8 mouse cellular contexts compared by ENCODE assay signal in genomic region chr12:108333056-108333455, GRCm38 (mm10). TPM values are rescaled to one million over a fixed set of nuclear protein-coding genes. Genes with fewer than 3 reads are reported as not detected.
DNase-seq lines count a peak whose midpoint lies in the region; ATAC-seq and TF ChIP-seq lines count a peak whose summit lies in the region.

No protein-coding gene starts in this region.

- H3K9me3 ChIP-seq in forebrain, embryonic 14.5 days (replicated peaks; ENCODE audit: control insufficient read depth, low read length): no peaks in the 10 kb centered on the region
- no peaks in the 10 kb centered on the region for H3K9me3 ChIP-seq in liver, embryonic 14.5 days (ENCODE audit: control insufficient read depth, low read length)
- no peaks in the 10 kb centered on the region for H3K9me3 ChIP-seq in stomach, embryonic 15.5 days

- TF ChIP-seq EP300 in liver, embryonic 14.5 days (IDR thresholded peaks at IDR 0.05; ENCODE audit: low read depth): no peak

- WGBS in forebrain, embryonic 14.5 days: under 1% methylated on average over 16 of the region's 16 CpGs
- WGBS in liver, embryonic 14.5 days (ENCODE audit: insufficient replicate concordance): 1% methylated on average over 16 of the region's 16 CpGs
- 1% methylated on average over 16 of the region's 16 CpGs for WGBS in stomach, embryonic 15.5 days

- H3K4me2 ChIP-seq in forebrain, embryonic 14.5 days (ENCODE audit: low read length): peak overlapping the region; percentile 97
- H3K4me2 ChIP-seq in liver, embryonic 14.5 days (ENCODE audit: low read depth): peak overlapping the region; percentile 65
- H3K4me2 ChIP-seq in stomach, embryonic 15.5 days: peak overlapping the region; percentile 97

- peaks cover 3% of the 10 kb centered on the region; the same call in 1 of the 2 replicates for H3K27me3 ChIP-seq in forebrain, embryonic 14.5 days (replicated peaks; ENCODE audit: control insufficient read depth, insufficient read depth, low read length)
- H3K27me3 ChIP-seq in liver, embryonic 14.5 days (ENCODE audit: control insufficient read depth, insufficient read depth, low read length): peaks cover 29% of the 10 kb centered on the region
- H3K27me3 ChIP-seq in stomach, embryonic 15.5 days (replicated peaks): peaks cover 25% of the 10 kb centered on the region

- H3K4me1 ChIP-seq in forebrain, embryonic 14.5 days (ENCODE audit: control insufficient read depth, insufficient read depth, low read length): peaks cover 22% of the 10 kb centered on the region
- 0 out of 4 replicates have a peak, but pooled peaks cover 0 to 4% of the 10 kb centered on the region in 2 experiments for H3K4me1 ChIP-seq in liver, embryonic 14.5 days (replicated peaks; ENCODE audit: control insufficient read depth in 2 of 2, insufficient read depth in 2 of 2, low read length in 1 of 2)
- H3K4me1 ChIP-seq in stomach, embryonic 15.5 days: peaks cover 24% of the 10 kb centered on the region

- peak overlapping the region; percentile 61 for H3K4me3 ChIP-seq in forebrain, embryonic 14.5 days (ENCODE audit: low read depth, low read length)
- peak overlapping the region; percentile 16 to 28; a peak in 3 of 4 replicates for H3K4me3 ChIP-seq in liver, embryonic 14.5 days (ENCODE audit: insufficient read depth in 1 of 2, low read depth in 2 of 2, low read length in 2 of 2)
- H3K4me3 ChIP-seq in stomach, embryonic 15.5 days (replicated peaks): peak overlapping the region; percentile 68

- H3K36me3 ChIP-seq in forebrain, embryonic 14.5 days (ENCODE audit: control insufficient read depth, insufficient read depth, low read length): no peaks in the 10 kb centered on the region
- no peaks in the 10 kb centered on the region for H3K36me3 ChIP-seq in liver, embryonic 14.5 days (replicated peaks; ENCODE audit: control insufficient read depth, insufficient read depth, low read depth)
- H3K36me3 ChIP-seq in stomach, embryonic 15.5 days: no peaks in the 10 kb centered on the region

- intact Hi-C loops in heart, postnatal 10 days (cut with DNase I): loop anchor here (2.0 kb wide), 1 partner anchor 162 kb away; no protein-coding TSS in a partner anchor

- peak; percentile 50 for ATAC-seq in CD4-positive, CD25-positive, alpha-beta regulatory T cell, adult 4 months
- peak; percentile 22; the same call in 1 of the 2 replicates for ATAC-seq in forebrain, embryonic 14.5 days
- peak; percentile 34 for ATAC-seq in liver, embryonic 14.5 days (ENCODE audit: insufficient read depth)
- no peak for ATAC-seq in stomach, embryonic 15.5 days (ENCODE audit: insufficient read depth, low FRiP score, low read depth)

- H3K9ac ChIP-seq in forebrain, embryonic 14.5 days (ENCODE audit: low read length): peak overlapping the region; percentile 52; the same call in 1 of the 2 replicates
- H3K9ac ChIP-seq in liver, embryonic 14.5 days (replicated peaks): no peak overlapping the region
- H3K9ac ChIP-seq in stomach, embryonic 15.5 days: no peak overlapping the region

- H3K27ac ChIP-seq in forebrain, embryonic 14.5 days (ENCODE audit: low read depth, low read length): peak overlapping the region; percentile 74
- H3K27ac ChIP-seq in liver, embryonic 14.5 days: no peak overlapping the region
- 0 out of 2 replicates have a peak overlapping the region, but pooled peaks have one; percentile 54 for H3K27ac ChIP-seq in stomach, embryonic 15.5 days

- TF ChIP-seq CTCF in liver, embryonic 14.5 days (IDR thresholded peaks at IDR 0.05; ENCODE audit: low read depth): peak; percentile 92

- peak; percentile 40 for DNase-seq in c-Kit-positive CD71-positive TER-119-positive erythroid progenitor cells, embryonic 14.5 days (ENCODE audit: low spot score)
- DNase-seq in forebrain, embryonic 14.5 days (ENCODE audit: low spot score): peak; percentile 83
- DNase-seq in heart, postnatal 10 days: peak; percentile 93 to 94
- DNase-seq in kidney, postnatal 36 days: peak; percentile 86 to 91
- peak; percentile 10 to 32 (median 28) for DNase-seq in liver, embryonic 14.5 days (ENCODE audit: low read depth in 3 of 3, low spot score in 3 of 3)
- peak; percentile 88 for DNase-seq in neural tube, embryonic 10.5 days (ENCODE audit: extremely low spot score, low spot score)

RNA-seq across cellular contexts. Expression of gene Cyp46a1, which starts 1.1 kb away (rescaled TPM):
- not detected for polyA plus RNA-seq in CD4-positive, CD25-positive, alpha-beta regulatory T cell, adult 4 months (2017; shearing (Covaris generic))
- 10.9 and 14.3 TPM in 2 replicates for polyA plus RNA-seq in forebrain, embryonic 14.5 days (2014; fragmentation: Nextera tagmentation; extraction: Ambion mirVana)
- total RNA-seq in heart, postnatal 10 days (2021): 1 to 10 TPM in 1 of 2 experiments, under 1 TPM in 1; 0.69 to 2.3 TPM
- 0.48 and 0.52 TPM in 2 replicates for polyA plus RNA-seq in liver, embryonic 14.5 days (2012; rRNA removed)
- 0.11 and 0.13 TPM in 2 replicates for polyA plus RNA-seq in liver, embryonic 14.5 days (2014; fragmentation: Nextera tagmentation; extraction: Ambion mirVana)
- 7.4 and 8.4 TPM in 2 replicates for polyA plus RNA-seq in stomach, embryonic 15.5 days (2015; fragmentation: Nextera tagmentation; extraction: Ambion mirVana)

RNA-seq across cellular contexts. Expression of gene Hhipl1, which starts 27.0 kb away (rescaled TPM):
- not detected for polyA plus RNA-seq in CD4-positive, CD25-positive, alpha-beta regulatory T cell, adult 4 months (2017; shearing (Covaris generic))
- polyA plus RNA-seq in forebrain, embryonic 14.5 days (2014; fragmentation: Nextera tagmentation; extraction: Ambion mirVana): 1.0 and 1.4 TPM in 2 replicates
- total RNA-seq in heart, postnatal 10 days (2021): 1 to 10 TPM; 1.5 to 3.2 TPM
- polyA plus RNA-seq in liver, embryonic 14.5 days (2012; rRNA removed): 0.02 and 0.03 TPM in 2 replicates
- not detected in 2 replicates for polyA plus RNA-seq in liver, embryonic 14.5 days (2014; fragmentation: Nextera tagmentation; extraction: Ambion mirVana)
- 0.87 and 0.88 TPM in 2 replicates for polyA plus RNA-seq in stomach, embryonic 15.5 days (2015; fragmentation: Nextera tagmentation; extraction: Ambion mirVana)

RNA-seq across cellular contexts. Expression of gene Eml1, which starts 37.7 kb away (rescaled TPM):
- under 1 TPM in 1 of 2 experiments, not detected in 1; 0.32 TPM for polyA plus RNA-seq in CD4-positive, CD25-positive, alpha-beta regulatory T cell, adult 4 months (2017; shearing (Covaris generic))
- 52.2 and 57.1 TPM in 2 replicates for polyA plus RNA-seq in forebrain, embryonic 14.5 days (2014; fragmentation: Nextera tagmentation; extraction: Ambion mirVana)
- 10 to 100 TPM; 82.1 to 94.6 TPM for total RNA-seq in heart, postnatal 10 days (2021)
- 1.8 and 2.5 TPM in 2 replicates for polyA plus RNA-seq in liver, embryonic 14.5 days (2012; rRNA removed)
- 3.3 and 4.1 TPM in 2 replicates for polyA plus RNA-seq in liver, embryonic 14.5 days (2014; fragmentation: Nextera tagmentation; extraction: Ambion mirVana)
- polyA plus RNA-seq in stomach, embryonic 15.5 days (2015; fragmentation: Nextera tagmentation; extraction: Ambion mirVana): 67.6 and 72.2 TPM in 2 replicates

RNA-seq across cellular contexts. Expression of gene Ccdc85c, which starts 57.8 kb away (rescaled TPM):
- polyA plus RNA-seq in CD4-positive, CD25-positive, alpha-beta regulatory T cell, adult 4 months (2017; shearing (Covaris generic)): under 1 TPM; 0.27 to 0.46 TPM
- polyA plus RNA-seq in forebrain, embryonic 14.5 days (2014; fragmentation: Nextera tagmentation; extraction: Ambion mirVana): 13.6 and 14.5 TPM in 2 replicates
- total RNA-seq in heart, postnatal 10 days (2021): 10 to 100 TPM; 32.8 to 34.4 TPM
- polyA plus RNA-seq in liver, embryonic 14.5 days (2012; rRNA removed): 1.8 TPM in 2 replicates
- polyA plus RNA-seq in liver, embryonic 14.5 days (2014; fragmentation: Nextera tagmentation; extraction: Ambion mirVana): 1.8 TPM in 2 replicates
- polyA plus RNA-seq in stomach, embryonic 15.5 days (2015; fragmentation: Nextera tagmentation; extraction: Ambion mirVana): 7.3 and 7.9 TPM in 2 replicates

Comparison
In these comparisons a context has a peak if more than half of its experiments do, and no peak if none do; other contexts are left out.
1. DNase-seq: peak in every context shown above with its lines; median percentile 94 in heart, postnatal 10 days; 88 in kidney, postnatal 36 days; 88 in neural tube, embryonic 10.5 days; 83 in forebrain, embryonic 14.5 days; 40 in c-Kit-positive CD71-positive TER-119-positive erythroid progenitor cells, embryonic 14.5 days; 28 in liver, embryonic 14.5 days.
2. RNA of gene Eml1, which starts 37.7 kb away (polyA plus RNA-seq): 67.6 to 72.2 TPM in stomach, embryonic 15.5 days and 52.2 to 57.1 TPM in forebrain, embryonic 14.5 days; 1.8 to 4.1 TPM in liver, embryonic 14.5 days and 0.32 TPM in CD4-positive, CD25-positive, alpha-beta regulatory T cell, adult 4 months; every median in the first group is over 10 times any median in the second.
3. Peak in every context shown above with its lines, with median percentiles within 50 percentile points of each other: H3K4me2 ChIP-seq and H3K4me3 ChIP-seq.